Mouse (Mus musculus) stomach, embryonic 15.5 days (tissue): ENCODE data around the gene Scarb2. TPM values are rescaled to one million over a fixed set of nuclear protein-coding genes. Genes with fewer than 3 reads are reported as not detected.
A peak's percentile ranks its signal among the peaks of the same experiment; 100 is the strongest.

Source experiments
- ATAC-seq: fragments of 200-750 bp; cut with Nextera tagmentation; 2 replicates; pipeline ENCODE4 v1.8.0; 2017; ENCODE audit warnings: low read depth, moderate number of reproducible peaks, moderate TSS enrichment; ENCODE audit not compliant: insufficient read depth, low FRiP score
- H3K27ac ChIP-seq: fragments of 300-500 bp; sonication (generic); 2 replicates; pipeline ENCODE4 v1.5.1; 2015; ENCODE audit warnings: mild to moderate bottlenecking, inconsistent platforms
- H3K27me3 ChIP-seq: fragments of 300-500 bp; sonication (generic); replicated peaks from 2 replicates; pipeline ENCODE4 v1.6.1; 2015; ENCODE audit warnings: inconsistent platforms
- H3K36me3 ChIP-seq: fragments of 300-500 bp; sonication (generic); 2 replicates; pipeline ENCODE4 v1.6.1; 2015; ENCODE audit warnings: inconsistent platforms
- H3K4me1 ChIP-seq: fragments of 300-500 bp; sonication (generic); 2 replicates; pipeline ENCODE4 v1.6.1; 2015; ENCODE audit warnings: inconsistent platforms
- H3K4me2 ChIP-seq: fragments of 300-500 bp; sonication (generic); 2 replicates; pipeline ENCODE4 v1.6.1; 2015; ENCODE audit warnings: mild to moderate bottlenecking, inconsistent platforms
- H3K4me3 ChIP-seq: fragments of 300-500 bp; sonication (generic); replicated peaks from 2 replicates; pipeline ENCODE4 v1.5.1; 2015; ENCODE audit warnings: inconsistent platforms
- H3K9ac ChIP-seq: fragments of 300-500 bp; sonication (generic); 2 replicates; pipeline ENCODE4 v1.6.1; 2015; ENCODE audit warnings: inconsistent platforms
- H3K9me3 ChIP-seq: fragments of 300-500 bp; sonication (generic); 2 replicates; pipeline ENCODE4 v1.6.1; 2016; ENCODE audit warnings: inconsistent platforms
- WGBS: fragments of 180-500 bp; shearing (Covaris S2); methylation state at CpG from one replicate; pipeline ENCODE4 v1.1.7; 2015; 5-methylcytosine and 5-hydroxymethylcytosine counted together
- polyA plus RNA-seq: library from polyadenylated mRNA; unstranded; fragments of >200 nt; fragmentation: Nextera tagmentation; extraction: Ambion mirVana; gene quantifications from 2 replicates; pipeline ENCODE4 v1.2.1, GENCODE M21; 2015

Scarb2 gene
- polyA plus RNA-seq, 1 experiment from 2014 or later, result 15.8 TPM

DNA sequence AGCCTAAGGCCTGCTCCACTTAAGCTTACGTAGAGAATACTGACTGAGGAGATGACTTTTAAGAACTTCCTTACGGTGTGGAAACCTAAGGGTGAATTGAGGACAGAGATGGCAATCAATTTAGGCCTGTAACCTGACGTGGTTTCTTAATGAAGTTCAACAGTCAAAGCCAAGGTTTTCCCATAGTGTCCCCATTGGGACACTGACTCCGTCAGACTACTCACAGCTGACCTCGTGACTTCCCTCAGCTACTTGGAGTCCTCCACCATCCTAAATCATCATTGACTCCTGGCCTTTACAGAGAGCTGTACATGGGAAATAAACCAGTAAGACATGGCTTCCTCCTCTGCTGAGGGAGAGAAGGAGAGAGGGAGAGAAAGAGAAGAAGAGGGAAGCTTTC is 41.1 kb downstream of the Scarb2 start:
- 79% methylated on average over 5 of the region's 5 CpGs for WGBS
- Histone ChIP-seq H3K4me1 (peaks cover 5% of the 10 kb centered on the region; the same call in 1 of the 2 replicates), H3K36me3 (no peaks in the 10 kb centered on the region), H3K9ac (no peak overlapping the region), H3K4me3 (no peak overlapping the region), H3K27ac (no peak overlapping the region), H3K9me3 (no peaks in the 10 kb centered on the region), H3K4me2 (no peak overlapping the region), H3K27me3 (no peaks in the 10 kb centered on the region)
- no peak for ATAC-seq

GRCm38 (mm10) chr5:92461321-92461720 is 45.3 kb downstream of the Scarb2 start:
- H3K4me2 ChIP-seq, result no peak overlapping the region
- no peak overlapping the region for H3K9ac ChIP-seq
- no peaks in the 10 kb centered on the region for H3K4me1 ChIP-seq
- H3K36me3 ChIP-seq, result 0 out of 2 replicates have a peak, but pooled peaks cover 3% of the 10 kb centered on the region
- H3K9me3 ChIP-seq, result no peaks in the 10 kb centered on the region
- ATAC-seq, result no peak
- 24% methylated on average over 5 of the region's 5 CpGs for WGBS
- H3K27ac ChIP-seq, result no peak overlapping the region
- H3K27me3 ChIP-seq, result no peaks in the 10 kb centered on the region
- H3K4me3 ChIP-seq, result no peak overlapping the region

- no peak overlapping the region for H3K9ac ChIP-seq
- H3K4me3 ChIP-seq, result no peak overlapping the region
- H3K27me3 ChIP-seq, result no peaks in the 10 kb centered on the region
- H3K36me3 ChIP-seq, result 0 out of 2 replicates have a peak, but pooled peaks cover 3% of the 10 kb centered on the region
- WGBS, result 55% methylated on average over 5 of the region's 5 CpGs
- H3K27ac ChIP-seq, result no peak overlapping the region
- H3K9me3 ChIP-seq, result no peaks in the 10 kb centered on the region
- ATAC-seq, result no peak
- no peaks in the 10 kb centered on the region for H3K4me1 ChIP-seq
- H3K4me2 ChIP-seq, result no peak overlapping the region
Measured at GRCm38 (mm10) chr5:92458726-92459125, 47.9 kb downstream of the Scarb2 start.

- no peak overlapping the region for H3K9ac ChIP-seq
- H3K4me1 ChIP-seq, result no peaks in the 10 kb centered on the region
- no peak overlapping the region for H3K4me3 ChIP-seq
- H3K27me3 ChIP-seq, result no peaks in the 10 kb centered on the region
- no peak for ATAC-seq
- H3K36me3 ChIP-seq, result peaks cover 7% of the 10 kb centered on the region; the same call in 1 of the 2 replicates
- H3K4me2 ChIP-seq, result no peak overlapping the region
- WGBS, result 74% methylated on average over 2 of the region's 2 CpGs
- H3K9me3 ChIP-seq, result no peaks in the 10 kb centered on the region
- H3K27ac ChIP-seq, result no peak overlapping the region
Measured at GRCm38 (mm10) chr5:92457410-92457809, 49.2 kb downstream of the Scarb2 start.

DNA sequence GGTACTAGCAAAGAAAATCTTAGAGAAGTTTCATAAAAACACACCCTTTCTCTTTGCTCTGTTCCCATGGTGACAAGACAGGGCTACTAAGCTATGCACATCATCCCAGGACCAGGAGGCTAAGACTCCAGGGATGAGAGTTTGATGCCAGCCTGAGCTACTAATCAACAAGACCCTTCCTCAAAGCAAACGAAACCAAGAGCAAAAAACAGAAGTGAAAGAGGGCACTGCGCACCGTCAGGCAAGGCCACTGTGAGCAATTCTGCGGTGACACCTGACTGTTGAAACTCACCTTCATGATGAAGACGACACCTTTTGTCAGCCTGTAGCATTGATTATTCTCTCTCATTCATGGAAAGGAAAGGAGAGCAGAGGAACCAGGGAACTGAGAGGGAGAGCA is 53.8 kb downstream of the Scarb2 start:
- no peak for ATAC-seq
- Histone ChIP-seq H3K4me1 (no peaks in the 10 kb centered on the region), H3K9ac (no peak overlapping the region), H3K4me3 (no peak overlapping the region), H3K27ac (no peak overlapping the region), H3K9me3 (no peaks in the 10 kb centered on the region), H3K36me3 (peaks cover 34% of the 10 kb centered on the region), H3K4me2 (no peak overlapping the region), H3K27me3 (no peaks in the 10 kb centered on the region)
- 92% methylated on average over 5 of the region's 5 CpGs for WGBS

DNA sequence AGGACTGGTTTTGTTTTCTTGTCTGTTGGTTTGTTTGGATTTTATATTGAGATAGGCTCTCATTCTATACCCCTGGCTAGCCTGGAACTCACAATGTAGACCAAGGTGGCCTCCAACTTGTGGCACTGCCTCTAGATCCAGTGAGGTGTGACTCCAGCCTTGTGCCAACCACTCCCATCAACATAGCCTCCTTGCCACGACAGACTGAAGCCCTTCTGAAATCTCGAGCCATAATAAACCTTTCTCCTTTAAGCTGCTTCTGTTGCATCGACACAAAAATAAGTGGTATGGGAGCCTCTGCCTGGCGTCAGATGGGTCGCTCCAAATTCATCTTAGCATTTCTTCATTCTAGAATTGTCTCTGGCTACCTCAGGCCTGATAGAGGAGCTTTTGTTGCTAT is 59.9 kb downstream of the Scarb2 start:
- H3K27ac ChIP-seq, result no peak overlapping the region

GRCm38 (mm10) chr5:92445016-92445415 is 61.6 kb downstream of the Scarb2 start:
- ATAC-seq, result no peak
- no peaks in the 10 kb centered on the region for H3K4me1 ChIP-seq
- H3K4me2 ChIP-seq, result no peak overlapping the region
- H3K27ac ChIP-seq, result no peak overlapping the region
- 84% methylated on average over 2 of the region's 2 CpGs for WGBS
- H3K4me3 ChIP-seq, result no peak overlapping the region
- H3K9ac ChIP-seq, result no peak overlapping the region
- no peaks in the 10 kb centered on the region for H3K27me3 ChIP-seq
- peaks cover 14% of the 10 kb centered on the region for H3K36me3 ChIP-seq
- no peaks in the 10 kb centered on the region for H3K9me3 ChIP-seq

More for the DNA sequence above, 59.9 kb downstream of the Scarb2 start:
- Histone ChIP-seq H3K4me1 (no peaks in the 10 kb centered on the region), H3K36me3 (peaks cover 27% of the 10 kb centered on the region), H3K9ac (no peak overlapping the region), H3K4me2 (no peak overlapping the region), H3K4me3 (no peak overlapping the region), H3K27me3 (no peaks in the 10 kb centered on the region), H3K9me3 (no peaks in the 10 kb centered on the region)
- ATAC-seq, result no peak
- WGBS, result 93% methylated on average over 5 of the region's 5 CpGs

DNA sequence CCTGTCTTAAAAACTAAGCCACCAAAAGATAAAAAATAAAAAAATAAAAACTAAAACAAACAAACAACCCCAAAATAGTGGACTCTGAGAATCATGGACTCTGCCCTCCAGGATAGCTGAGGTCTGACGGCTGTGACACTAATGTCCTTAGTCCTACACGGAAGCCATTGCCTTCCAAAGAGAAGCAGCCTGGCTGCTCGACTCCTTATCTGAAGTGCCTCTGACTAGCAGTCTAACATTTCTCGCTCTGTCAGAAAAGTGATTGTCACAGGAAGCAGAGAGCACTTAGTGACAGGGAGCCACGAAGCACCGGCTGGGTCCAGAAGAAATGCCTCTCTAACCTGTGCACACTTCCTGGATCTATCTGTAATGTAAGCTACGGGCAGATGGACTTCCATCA is 63.7 kb downstream of the Scarb2 start:
- WGBS, result 72% methylated on average over 7 of the region's 7 CpGs
- H3K4me2 ChIP-seq, result no peak overlapping the region
- no peaks in the 10 kb centered on the region for H3K4me1 ChIP-seq
- H3K4me3 ChIP-seq, result no peak overlapping the region
- no peak overlapping the region for H3K9ac ChIP-seq
- no peak overlapping the region for H3K27ac ChIP-seq
- no peak for ATAC-seq
- peaks cover 4% of the 10 kb centered on the region for H3K36me3 ChIP-seq
- H3K27me3 ChIP-seq, result no peaks in the 10 kb centered on the region
- no peaks in the 10 kb centered on the region for H3K9me3 ChIP-seq

DNA sequence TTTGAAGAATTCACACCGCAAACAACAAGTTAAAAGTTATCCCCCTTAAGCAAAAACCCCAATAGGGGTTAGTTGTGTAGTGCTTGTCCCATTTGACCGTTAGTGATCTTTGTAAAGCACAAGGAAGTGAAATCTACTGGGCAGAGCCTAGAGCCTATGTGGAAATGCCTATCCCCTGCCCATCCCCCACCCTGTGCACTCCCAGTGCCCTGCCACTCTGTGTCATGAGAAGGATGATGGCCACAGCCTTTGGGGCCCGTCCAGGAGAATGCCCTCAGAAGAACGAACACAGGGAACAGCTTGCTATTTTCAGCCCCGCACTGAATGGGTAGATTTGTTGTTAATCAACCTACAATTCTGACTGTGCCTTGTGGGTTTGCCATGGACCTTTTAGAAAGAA is 65.1 kb downstream of the Scarb2 start:
- H3K4me1 ChIP-seq, result no peaks in the 10 kb centered on the region
- H3K27me3 ChIP-seq, result no peaks in the 10 kb centered on the region
- no peak for ATAC-seq
- no peak overlapping the region for H3K4me3 ChIP-seq
- no peak overlapping the region for H3K4me2 ChIP-seq
- no peaks in the 10 kb centered on the region; the same call in 1 of the 2 replicates for H3K36me3 ChIP-seq
- no peak overlapping the region for H3K9ac ChIP-seq
- no peak overlapping the region for H3K27ac ChIP-seq
- H3K9me3 ChIP-seq, result no peaks in the 10 kb centered on the region
- 64% methylated on average over 5 of the region's 5 CpGs for WGBS

DNA sequence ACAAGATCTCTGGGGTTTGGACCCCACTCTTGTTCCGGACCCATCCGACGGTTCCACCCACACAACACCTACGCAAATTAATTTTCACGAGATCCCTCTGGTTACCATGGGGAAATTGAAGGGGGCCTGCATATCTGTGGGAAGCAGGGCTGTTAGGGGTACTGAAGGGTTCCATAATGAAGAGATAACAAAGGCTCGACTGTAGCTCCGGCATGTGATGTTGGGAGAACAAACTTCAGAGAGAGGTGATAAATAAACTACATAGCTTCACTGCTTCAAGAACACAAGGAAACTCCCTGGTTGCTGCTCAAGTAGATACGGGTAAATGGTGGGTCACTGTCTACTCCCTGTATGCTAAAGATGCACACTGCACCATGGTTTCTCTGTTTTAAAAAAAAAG is 68.1 kb downstream of the Scarb2 start:
- WGBS, result 85% methylated on average over 8 of the region's 8 CpGs

GRCm38 (mm10) chr5:92435025-92435584 is 71.5 kb downstream of the Scarb2 start, which contains the start of gene Nup54:
TSS of gene Nup54 (minus strand) at chr5:92435219.
- Histone ChIP-seq H3K9ac (peak within 1 kb of the TSS; percentile 89), H3K27me3 (no peaks in the 10 kb centered on the region), H3K27ac (peak within 1 kb of the TSS; percentile 85), H3K36me3 (no peaks in the 10 kb centered on the region), H3K4me1 (no peaks in the 10 kb centered on the region), H3K4me2 (peak within 1 kb of the TSS; percentile 81), H3K4me3 (peak within 1 kb of the TSS; percentile 99), H3K9me3 (no peaks in the 10 kb centered on the region)
- ATAC-seq, result peak; percentile 99
- under 1% methylated on average over 34 of the region's 34 CpGs for WGBS

More for the DNA sequence above, 68.1 kb downstream of the Scarb2 start:
- Histone ChIP-seq H3K9ac (no peak overlapping the region), H3K4me3 (no peak overlapping the region), H3K27ac (no peak overlapping the region), H3K4me1 (no peaks in the 10 kb centered on the region), H3K36me3 (no peaks in the 10 kb centered on the region), H3K9me3 (no peaks in the 10 kb centered on the region), H3K4me2 (no peak overlapping the region), H3K27me3 (no peaks in the 10 kb centered on the region)
- no peak for ATAC-seq

GRCm38 (mm10) chr5:92434571-92434985 is 72.1 kb downstream of the Scarb2 start:
- H3K4me1 ChIP-seq, result no peaks in the 10 kb centered on the region
- no peaks in the 10 kb centered on the region for H3K36me3 ChIP-seq
- no peaks in the 10 kb centered on the region for H3K27me3 ChIP-seq
- H3K4me3 ChIP-seq, result peak overlapping the region; percentile 99
- peak; percentile 76 for ATAC-seq
- WGBS, result under 1% methylated on average over 39 of the region's 39 CpGs
- H3K9me3 ChIP-seq, result no peaks in the 10 kb centered on the region
- peak overlapping the region; percentile 81 for H3K4me2 ChIP-seq
- peak overlapping the region; percentile 85 for H3K27ac ChIP-seq
- peak overlapping the region; percentile 89 for H3K9ac ChIP-seq

- 1% methylated on average over 12 of the region's 12 CpGs for WGBS
- Histone ChIP-seq H3K9me3 (no peaks in the 10 kb centered on the region), H3K27me3 (no peaks in the 10 kb centered on the region), H3K4me1 (no peaks in the 10 kb centered on the region), H3K4me3 (peak overlapping the region; percentile 99), H3K27ac (peak overlapping the region; percentile 85; the same call in 1 of the 2 replicates), H3K9ac (peak overlapping the region; percentile 89), H3K36me3 (no peaks in the 10 kb centered on the region), H3K4me2 (peak overlapping the region; percentile 81)
- ATAC-seq, result no peak
Measured at GRCm38 (mm10) chr5:92434070-92434469, 72.6 kb downstream of the Scarb2 start.
